Mouse (Mus musculus): ENCODE data around the gene Coro1a. TPM values are rescaled to one million over a fixed set of nuclear protein-coding genes. Genes with fewer than 3 reads are reported as not detected.

The Coro1a gene
- total and polyA plus RNA-seq, 2 experiments from 2014 or later: 93.7 to 150 TPM

DNA sequence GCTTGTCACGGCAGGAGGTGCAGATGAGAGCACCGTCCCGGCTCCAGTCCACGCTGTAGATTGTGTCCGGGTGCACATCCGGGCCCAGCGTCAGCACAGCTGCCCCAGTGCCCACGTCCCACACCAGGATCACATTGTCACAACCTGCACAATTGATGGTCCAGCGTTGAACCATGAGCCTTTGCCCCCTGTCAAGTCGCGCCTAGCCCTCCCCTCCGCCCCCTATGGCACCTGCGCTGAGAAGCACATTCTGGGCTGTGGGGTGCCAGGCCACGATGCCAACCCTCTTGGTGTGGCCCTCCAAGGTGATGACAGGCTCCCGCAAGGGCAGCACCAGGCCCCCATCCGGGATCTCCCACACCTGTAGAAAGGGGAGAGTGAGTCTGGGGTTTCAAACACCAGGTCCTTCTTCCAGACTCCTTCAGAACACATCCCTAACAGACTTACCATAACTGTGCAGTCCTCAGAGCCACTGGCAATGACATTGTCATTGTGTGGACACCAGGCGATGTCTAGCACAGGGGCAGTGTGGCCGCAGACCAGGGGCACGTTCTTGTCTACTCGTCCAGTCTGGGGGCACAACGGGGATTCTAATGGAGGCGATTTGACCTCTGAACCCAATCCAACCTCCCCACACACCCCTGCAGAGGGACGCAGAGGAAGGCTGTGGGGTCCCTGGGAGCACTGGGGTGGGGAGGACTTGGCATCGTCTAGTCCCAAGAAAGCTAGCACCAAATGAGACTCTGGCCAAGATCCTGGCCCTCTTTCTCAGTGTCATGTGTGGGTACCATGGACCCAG, 5.8 kb downstream of the Coro1a start:
- H3K36me3 ChIP-seq (ENCODE audit: insufficient read depth, low read length): peaks cover 10% of the 10 kb centered on the region; the same call in 1 of the 2 replicates
- no peaks in the 10 kb centered on the region for H3K9me3 ChIP-seq (ENCODE audit: low read length)
- WGBS: 56% methylated on average over 24 of the region's 24 CpGs
- H3K27me3 ChIP-seq (ENCODE audit: insufficient read depth, low read length): no peaks in the 10 kb centered on the region
- no peak for TF ChIP-seq CTCF (IDR thresholded peaks at IDR 0.05; ENCODE audit: low read depth)
- DNase-seq (ENCODE audit: low spot score) (no peak), ATAC-seq (no peak)
- peak overlapping the region; percentile 81 for H3K9ac ChIP-seq (replicated peaks; ENCODE audit: low read length)
- H3K4me2 ChIP-seq (ENCODE audit: low read depth, low read length): peak overlapping the region; percentile 33
- peaks cover 19% of the 10 kb centered on the region for H3K4me1 ChIP-seq (ENCODE audit: insufficient read depth, low read length)
- H3K4me3 ChIP-seq (ENCODE audit: low read length): no peak overlapping the region
- no peak overlapping the region for H3K27ac ChIP-seq

DNA sequence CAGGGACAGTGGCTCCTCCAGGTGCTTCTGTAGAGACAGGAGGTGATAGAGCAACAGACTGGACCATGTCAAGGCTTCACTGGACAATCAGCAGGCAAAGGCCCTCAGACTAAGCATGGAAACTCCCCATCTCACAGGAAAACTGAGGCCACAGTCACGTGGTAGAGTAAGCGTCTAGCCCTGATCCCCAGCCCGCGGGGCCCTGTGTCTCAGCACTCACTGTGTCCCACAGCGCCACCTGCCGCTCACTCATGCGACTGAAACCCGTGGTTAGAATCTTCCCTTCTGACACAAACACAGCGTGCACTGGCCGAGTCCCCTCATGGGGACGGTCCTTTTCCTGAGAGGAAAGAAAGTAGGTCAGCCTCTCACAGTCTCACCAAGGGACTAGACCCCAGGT, 6.5 kb downstream of the Coro1a start:
- no peaks in the 10 kb centered on the region for H3K27me3 ChIP-seq (ENCODE audit: insufficient read depth, low read length)
- H3K9me3 ChIP-seq (ENCODE audit: low read length): no peaks in the 10 kb centered on the region
- H3K27ac ChIP-seq: no peak overlapping the region
- peaks cover 10% of the 10 kb centered on the region; the same call in 1 of the 2 replicates for H3K36me3 ChIP-seq (ENCODE audit: insufficient read depth, low read length)
- DNase-seq (ENCODE audit: low spot score) (peak; percentile 94), ATAC-seq (peak; percentile 58)
- WGBS: 0% methylated on average over 11 of the region's 11 CpGs
- no peak overlapping the region for H3K4me3 ChIP-seq (ENCODE audit: low read length)
- peak overlapping the region; percentile 33 for H3K4me2 ChIP-seq (ENCODE audit: low read depth, low read length)
- H3K9ac ChIP-seq (replicated peaks; ENCODE audit: low read length): peak overlapping the region; percentile 81
- H3K4me1 ChIP-seq (ENCODE audit: insufficient read depth, low read length): peaks cover 19% of the 10 kb centered on the region
- peak; percentile 89 for TF ChIP-seq CTCF (IDR thresholded peaks at IDR 0.05; ENCODE audit: low read depth)

DNA sequence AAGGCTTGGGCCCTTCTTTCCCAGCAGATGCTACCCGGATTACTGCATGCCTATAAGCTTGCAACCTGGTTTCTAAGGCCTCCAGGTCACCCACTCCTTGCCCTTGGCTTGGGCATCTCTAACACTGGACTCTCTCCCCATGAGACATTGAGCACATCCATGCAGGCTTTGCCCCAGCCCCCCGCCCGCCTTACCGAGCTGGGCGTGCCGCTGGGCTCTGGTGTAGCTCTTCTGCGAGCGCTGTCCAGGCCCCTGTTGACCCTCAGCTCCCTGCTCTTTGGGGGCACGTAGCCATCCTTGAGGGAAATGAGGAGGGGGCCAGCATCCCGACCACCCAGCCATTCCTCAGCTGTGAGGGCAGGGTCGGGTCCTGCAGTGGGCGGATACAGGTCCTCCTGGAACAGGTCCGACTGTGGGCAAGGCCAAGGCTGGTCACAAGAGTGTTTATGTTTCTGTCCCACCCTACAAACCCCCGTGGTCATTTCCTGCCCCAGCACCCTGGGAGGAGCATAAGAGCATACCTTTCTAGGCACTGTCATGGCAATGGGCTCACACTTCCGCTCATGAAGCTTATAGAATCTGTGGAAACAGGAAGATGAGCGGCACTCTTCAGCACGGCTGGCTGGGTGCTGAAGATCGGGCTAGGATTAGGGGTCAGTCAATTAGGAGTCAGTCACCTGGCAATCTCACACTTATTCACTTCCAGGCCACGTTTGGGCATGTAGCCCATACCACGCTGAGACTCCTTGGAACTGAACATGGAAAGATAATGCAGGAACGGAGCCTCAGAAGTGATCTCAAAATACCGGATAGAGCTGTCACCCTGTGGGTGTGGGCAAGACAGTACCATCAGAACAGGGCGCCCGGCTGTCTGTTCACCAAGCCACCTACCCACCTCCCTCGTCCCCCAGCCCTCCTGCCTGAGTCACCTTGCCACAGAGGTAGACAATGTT, 7.2 kb downstream of the Coro1a start:
- WGBS: 80% methylated on average over 25 of the region's 25 CpGs
- peaks cover 19% of the 10 kb centered on the region for H3K4me1 ChIP-seq (ENCODE audit: insufficient read depth, low read length)
- ATAC-seq (no peak), DNase-seq (ENCODE audit: low spot score) (no peak)
- no peak overlapping the region for H3K4me3 ChIP-seq (ENCODE audit: low read length)
- H3K27me3 ChIP-seq (ENCODE audit: insufficient read depth, low read length): no peaks in the 10 kb centered on the region
- no peak for TF ChIP-seq CTCF (IDR thresholded peaks at IDR 0.05; ENCODE audit: low read depth)
- H3K36me3 ChIP-seq (ENCODE audit: insufficient read depth, low read length): peaks cover 10% of the 10 kb centered on the region; the same call in 1 of the 2 replicates
- peak overlapping the region; percentile 81; the same call in 1 of the 2 replicates for H3K9ac ChIP-seq (replicated peaks; ENCODE audit: low read length)
- H3K27ac ChIP-seq: no peak overlapping the region
- H3K9me3 ChIP-seq (ENCODE audit: low read length): no peaks in the 10 kb centered on the region
- no peak overlapping the region for H3K4me2 ChIP-seq (ENCODE audit: low read depth, low read length)

DNA sequence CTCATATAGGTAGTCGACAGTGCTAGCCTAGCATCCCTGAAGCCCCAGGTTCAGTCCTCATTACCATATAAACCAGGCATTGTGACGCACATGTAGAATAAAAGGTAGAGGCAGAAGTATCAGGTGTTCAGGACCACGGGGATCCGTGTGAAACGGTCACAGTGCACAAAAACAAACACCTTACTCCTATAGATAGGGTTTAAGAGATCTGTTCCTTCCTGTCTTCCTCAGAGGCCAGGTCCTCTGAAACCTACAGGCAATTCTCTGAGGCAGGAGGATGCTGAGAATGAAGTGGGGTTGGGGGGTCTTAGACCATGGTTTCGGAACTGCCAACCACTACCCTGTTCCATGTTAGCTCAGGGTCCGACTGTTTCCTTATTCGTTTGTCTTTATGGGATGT, 9.7 kb downstream of the Coro1a start:
- no peaks in the 10 kb centered on the region for H3K9me3 ChIP-seq (ENCODE audit: low read length)
- H3K4me3 ChIP-seq (ENCODE audit: low read length): no peak overlapping the region
- DNase-seq (ENCODE audit: low spot score) (no peak), ATAC-seq (no peak)
- H3K4me2 ChIP-seq (ENCODE audit: low read depth, low read length): no peak overlapping the region
- WGBS: 91% methylated on average over 8 of the region's 8 CpGs
- H3K27me3 ChIP-seq (ENCODE audit: insufficient read depth, low read length): no peaks in the 10 kb centered on the region
- TF ChIP-seq CTCF (IDR thresholded peaks at IDR 0.05; ENCODE audit: low read depth): no peak
- no peak overlapping the region for H3K27ac ChIP-seq
- H3K9ac ChIP-seq (replicated peaks; ENCODE audit: low read length): no peak overlapping the region
- H3K36me3 ChIP-seq (ENCODE audit: insufficient read depth, low read length): peaks cover 10% of the 10 kb centered on the region; the same call in 1 of the 2 replicates
- H3K4me1 ChIP-seq (ENCODE audit: insufficient read depth, low read length): peaks cover 15% of the 10 kb centered on the region; the same call in 1 of the 2 replicates

DNA sequence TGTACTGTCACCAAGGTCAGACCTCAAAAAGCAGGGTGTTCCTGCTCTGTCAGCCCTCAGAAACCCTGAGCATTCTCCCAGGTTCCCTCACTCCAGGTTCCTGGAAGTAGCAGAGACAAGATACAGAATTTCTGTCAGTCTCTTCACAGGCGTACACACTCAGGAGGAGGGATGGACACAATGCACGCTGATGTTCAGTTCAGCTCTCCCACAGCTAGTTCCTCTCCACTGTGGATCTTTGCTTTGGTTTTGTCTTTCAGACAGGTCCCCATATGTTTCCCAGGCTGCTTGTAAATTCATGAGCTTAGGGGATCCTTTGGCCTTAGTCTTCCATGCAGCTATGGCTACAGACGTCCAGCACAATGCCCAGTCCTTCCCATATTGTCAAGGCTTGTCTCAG, 10.7 kb downstream of the Coro1a start:
- Histone ChIP-seq H3K36me3 (ENCODE audit: insufficient read depth, low read length) (peaks cover 15% of the 10 kb centered on the region; the same call in 1 of the 2 replicates), H3K4me3 (ENCODE audit: low read length) (peak overlapping the region; percentile 69), H3K9me3 (ENCODE audit: low read length) (no peaks in the 10 kb centered on the region), H3K27me3 (ENCODE audit: insufficient read depth, low read length) (no peaks in the 10 kb centered on the region), H3K4me2 (ENCODE audit: low read depth, low read length) (peak overlapping the region; percentile 75), H3K27ac (no peak overlapping the region; the same call in 1 of the 2 replicates), H3K9ac (replicated peaks; ENCODE audit: low read length) (peak overlapping the region; percentile 71), H3K4me1 (ENCODE audit: insufficient read depth, low read length) (peaks cover 6% of the 10 kb centered on the region; the same call in 1 of the 2 replicates)
- TF ChIP-seq CTCF (IDR thresholded peaks at IDR 0.05; ENCODE audit: low read depth): no peak
- WGBS: 61% methylated on average over 3 of the region's 3 CpGs
- ATAC-seq (no peak), DNase-seq (ENCODE audit: low spot score) (no peak)

DNA sequence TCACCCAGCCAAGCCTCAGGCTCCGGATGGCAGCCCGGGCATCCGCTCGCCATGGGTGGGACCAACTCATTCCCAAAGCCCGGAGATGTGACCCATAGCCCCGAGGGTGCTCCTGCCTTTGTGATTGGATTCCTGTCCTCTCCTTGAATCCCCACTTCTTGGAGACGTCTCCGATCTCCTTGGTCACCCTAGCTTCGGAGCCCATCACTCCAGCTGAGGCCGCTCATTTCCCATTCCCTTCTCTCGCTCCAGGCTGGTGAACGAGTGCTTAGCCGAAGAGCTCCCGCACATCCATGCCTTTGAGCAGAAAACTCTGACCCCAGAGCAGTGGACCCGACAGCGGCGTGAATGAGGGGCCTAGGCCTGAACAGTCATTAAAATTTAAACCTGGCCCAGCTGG, 11.3 kb downstream of the Coro1a start:
- DNase-seq (ENCODE audit: low spot score): no peak
- H3K4me1 ChIP-seq (ENCODE audit: insufficient read depth, low read length): peaks cover 1% of the 10 kb centered on the region; the same call in 1 of the 2 replicates
- peak overlapping the region; percentile 71 for H3K9ac ChIP-seq (replicated peaks; ENCODE audit: low read length)
- TF ChIP-seq CTCF (IDR thresholded peaks at IDR 0.05; ENCODE audit: low read depth): no peak
- WGBS: 2% methylated on average over 17 of the region's 17 CpGs
- no peaks in the 10 kb centered on the region for H3K27me3 ChIP-seq (ENCODE audit: insufficient read depth, low read length)
- peak overlapping the region; percentile 69 for H3K4me3 ChIP-seq (ENCODE audit: low read length)
- H3K4me2 ChIP-seq (ENCODE audit: low read depth, low read length): peak overlapping the region; percentile 75
- H3K27ac ChIP-seq: peak overlapping the region; percentile 77
- no peak for ATAC-seq
- peaks cover 19% of the 10 kb centered on the region for H3K36me3 ChIP-seq (ENCODE audit: insufficient read depth, low read length)
- H3K9me3 ChIP-seq (ENCODE audit: low read length): no peaks in the 10 kb centered on the region

Data from hindbrain, postnatal 0 days (tissue).